Mouse (Mus musculus) ovary, adult 2 months (tissue): Measurements from ENCODE around the gene Pdzd8. TPM values are rescaled to one million over a fixed set of nuclear protein-coding genes. Genes with fewer than 3 reads are reported as not detected.

ENCODE experiments used
- polyA plus RNA-seq: library from polyadenylated mRNA; depleted of rRNA; stranded (reverse); fragments of >200 nt; gene quantifications from 2 replicates; pipeline ENCODE4 v1.2.3, GENCODE M21; 2012; rRNA removed

Pdzd8 gene
- 13.4 and 21.7 TPM in 2 replicates for polyA plus RNA-seq

GRCm38 (mm10) chr19:59345658-59346283 lies at the start of gene Pdzd8:
TSS of gene Pdzd8 (minus strand) at chr19:59345780.

GRCm38 (mm10) chr19:59321990-59322389 lies 23.6 kb downstream of the Pdzd8 start, which contains the start of gene Rps12-ps3:
TSS of gene Rps12-ps3 (plus strand) at chr19:59322290.

GRCm38 (mm10) chr19:59260718-59261442 lies 84.7 kb downstream of the Pdzd8 start, which contains the start of gene Slc18a2:
TSS of gene Slc18a2 (plus strand) at chr19:59260896.

Other genes with a start within 250 kb of the Pdzd8 start
- 0.14 TPM in 1 of 2 replicates, not detected in the other for gene Vax1, start 175.7 kb downstream of the Pdzd8 start, polyA plus RNA-seq
- 0.75 and 0.91 TPM in 2 replicates for gene Kcnk18, start 126.6 kb downstream of the Pdzd8 start, polyA plus RNA-seq
- gene Slc18a2, start 84.9 kb downstream of the Pdzd8 start, polyA plus RNA-seq, result 83.2 and 84.5 TPM in 2 replicates
- gene Rps12-ps3, start 23.5 kb downstream of the Pdzd8 start, polyA plus RNA-seq, result 4,794 and 5,416 TPM in 2 replicates
- gene Emx2, start 112.6 kb upstream of the Pdzd8 start, polyA plus RNA-seq, result 33.1 and 49.5 TPM in 2 replicates